Mouse (Mus musculus) midbrain, embryonic 10.5 days (tissue): ENCODE results near the gene Coq10a. TPM values are rescaled to one million over a fixed set of nuclear protein-coding genes. Genes with fewer than 3 reads are reported as not detected.

Experiments
- DNase-seq: peaks from one replicate; pipeline ENCODE4 v3.0.0-alpha.2; 2017; ENCODE audit warnings: low spot score
- H3K27ac ChIP-seq: fragments of 300-500 bp; sonication (generic); replicated peaks from 2 replicates; pipeline ENCODE4 v1.5.1; 2016; ENCODE audit warnings: mild to moderate bottlenecking
- H3K27me3 ChIP-seq: fragments of 300-500 bp; sonication (generic); 2 replicates; pipeline ENCODE4 v1.6.1; 2016; ENCODE audit warnings: low read depth, mild to moderate bottlenecking; ENCODE audit not compliant: poor library complexity, severe bottlenecking
- H3K36me3 ChIP-seq: fragments of 300-500 bp; sonication (generic); 2 replicates; pipeline ENCODE4 v1.6.1; 2016; ENCODE audit warnings: mild to moderate bottlenecking, moderate library complexity
- H3K4me1 ChIP-seq: fragments of 300-500 bp; sonication (generic); 2 replicates; pipeline ENCODE4 v1.6.1; 2016
- H3K4me3 ChIP-seq: fragments of 300-500 bp; sonication (generic); 2 replicates; pipeline ENCODE4 v1.5.1; 2016; ENCODE audit warnings: mild to moderate bottlenecking, moderate library complexity
- H3K9me3 ChIP-seq: fragments of 300-500 bp; sonication (generic); replicated peaks from 2 replicates; pipeline ENCODE4 v1.6.1; 2016; ENCODE audit warnings: mild to moderate bottlenecking
- WGBS: fragments of 180-500 bp; shearing (Covaris S2); methylation state at CpG from one replicate; pipeline ENCODE4 v1.1.7; 2016; 5-methylcytosine and 5-hydroxymethylcytosine counted together
- polyA plus RNA-seq: library from polyadenylated mRNA; unstranded; fragments of >200 nt; fragmentation: Nextera tagmentation; extraction: Ambion mirVana; gene quantifications from 2 replicates; pipeline ENCODE4 v1.2.1, GENCODE M21; 2016

Coq10a gene
- polyA plus RNA-seq, 1 experiment from 2014 or later: 13.2 TPM

DNA sequence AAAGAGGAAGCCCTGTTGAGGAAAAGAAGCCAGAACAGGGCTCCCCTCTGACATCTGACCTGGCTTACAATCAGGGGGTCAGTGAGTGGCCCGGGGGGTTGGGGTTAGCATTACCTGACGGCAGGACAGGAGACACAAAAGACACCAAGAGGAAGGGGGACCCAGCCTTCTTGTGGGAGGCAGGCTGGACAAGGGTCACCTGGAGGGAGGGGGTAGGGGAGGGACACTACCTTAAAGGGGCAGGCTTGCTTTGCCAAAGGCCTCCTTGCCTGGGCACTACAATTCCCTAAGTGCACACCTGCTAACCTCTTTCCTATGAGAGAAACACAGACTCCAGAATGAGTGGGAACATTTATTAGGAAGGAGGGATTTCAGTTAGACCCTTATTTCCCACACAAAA is 32.3 kb upstream of the Coq10a start, which contains the start of gene Slc39a5:
Gene Slc39a5 (minus strand): TSS at position 174 of the 400 bp plus-strand sequence.
- no peaks in the 10 kb centered on the region for H3K9me3 ChIP-seq
- H3K27ac ChIP-seq: no peak within 1 kb of the TSS; the same call in 1 of the 2 replicates
- peaks cover 33% of the 10 kb centered on the region for H3K4me1 ChIP-seq
- H3K36me3 ChIP-seq: peaks cover 62% of the 10 kb centered on the region
- no peaks in the 10 kb centered on the region for H3K27me3 ChIP-seq
- WGBS: 14% methylated on average over 2 of the region's 2 CpGs
- no peak for DNase-seq
- peak within 1 kb of the TSS; percentile 11; the same call in 1 of the 2 replicates for H3K4me3 ChIP-seq

DNA sequence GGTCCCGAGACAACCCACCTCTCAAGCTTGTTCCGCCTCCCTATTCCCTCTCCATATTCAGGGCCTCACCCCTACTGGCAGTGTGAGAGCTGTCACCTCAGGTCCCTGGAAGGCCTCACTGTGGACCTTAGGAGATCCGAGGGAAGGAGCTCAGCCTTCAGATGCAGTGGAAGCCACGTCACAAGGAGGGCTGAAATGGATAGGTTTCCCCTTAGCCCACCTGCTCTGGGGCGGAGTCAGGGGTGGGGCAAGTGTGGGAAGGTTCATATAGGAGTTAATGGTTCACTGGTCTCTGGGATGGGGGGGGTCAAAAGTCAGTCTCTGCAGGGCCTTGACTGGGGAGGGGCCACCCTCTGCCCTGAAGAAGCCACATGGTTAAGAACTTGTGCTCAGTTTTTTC is 31.5 kb upstream of the Coq10a start:
- no peak overlapping the region for H3K27ac ChIP-seq
- no peaks in the 10 kb centered on the region for H3K27me3 ChIP-seq
- H3K4me1 ChIP-seq: peaks cover 39% of the 10 kb centered on the region
- peaks cover 62% of the 10 kb centered on the region for H3K36me3 ChIP-seq
- DNase-seq: no peak
- WGBS: 30% methylated on average over 5 of the region's 5 CpGs
- H3K4me3 ChIP-seq: no peak overlapping the region
- no peaks in the 10 kb centered on the region for H3K9me3 ChIP-seq

DNA sequence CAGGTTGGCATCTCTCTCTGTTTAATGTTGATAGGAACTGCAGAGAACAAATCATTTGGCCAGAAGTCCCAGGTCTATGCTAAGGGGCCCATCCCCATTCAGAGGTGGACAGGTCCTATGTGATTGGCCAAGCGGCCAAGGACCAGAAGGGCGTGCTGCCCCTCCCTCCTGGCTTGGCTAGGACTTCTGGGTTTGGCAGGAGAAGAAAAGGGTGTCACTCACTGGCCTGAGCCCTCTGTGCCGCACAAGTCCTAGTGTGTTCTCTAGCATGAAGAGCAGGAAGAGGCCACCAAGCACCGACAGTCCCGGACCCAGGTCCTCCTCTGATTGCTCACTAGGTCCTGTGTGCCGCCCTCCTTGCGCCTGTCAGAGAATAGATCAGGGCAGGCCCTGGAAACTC is 28.7 kb upstream of the Coq10a start:
- H3K36me3 ChIP-seq: peaks cover 70% of the 10 kb centered on the region
- no peak for DNase-seq
- H3K27ac ChIP-seq: peak overlapping the region; percentile 67
- no peaks in the 10 kb centered on the region for H3K9me3 ChIP-seq
- no peak overlapping the region for H3K4me3 ChIP-seq
- 68% methylated on average over 7 of the region's 7 CpGs for WGBS
- H3K27me3 ChIP-seq: no peaks in the 10 kb centered on the region
- peaks cover 51% of the 10 kb centered on the region for H3K4me1 ChIP-seq

DNA sequence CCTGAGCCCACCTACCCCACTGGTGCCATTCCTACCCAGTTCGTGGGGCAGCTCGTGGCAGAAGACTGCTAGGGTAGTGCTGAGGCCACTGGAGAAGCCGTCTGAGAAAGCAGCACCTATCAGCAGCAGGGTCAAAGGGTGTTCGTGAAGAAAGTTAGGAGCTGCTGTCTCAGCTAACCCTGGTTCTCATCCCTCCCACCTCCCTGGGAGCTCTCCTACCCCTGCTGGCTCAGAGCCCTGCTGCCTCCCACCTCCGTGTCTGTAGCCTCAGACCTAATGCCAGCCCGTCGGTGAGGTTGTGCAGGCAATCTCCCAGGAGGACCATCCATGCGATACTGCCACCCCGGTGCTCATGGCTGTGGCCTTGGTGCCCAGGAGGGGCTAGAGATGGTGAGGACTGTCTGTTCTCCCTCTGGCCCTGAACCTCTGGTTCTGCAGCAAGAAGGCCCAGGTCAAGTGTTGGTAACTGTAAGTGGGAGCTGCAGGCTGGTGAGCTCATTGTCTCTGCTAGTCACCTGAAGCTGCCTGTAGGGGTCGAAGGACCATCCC is 28.0 kb upstream of the Coq10a start:
- H3K9me3 ChIP-seq: no peaks in the 10 kb centered on the region
- DNase-seq: no peak
- H3K27ac ChIP-seq: no peak overlapping the region
- peaks cover 70% of the 10 kb centered on the region for H3K36me3 ChIP-seq
- 69% methylated on average over 10 of the region's 10 CpGs for WGBS
- H3K4me3 ChIP-seq: no peak overlapping the region
- H3K4me1 ChIP-seq: peaks cover 51% of the 10 kb centered on the region
- no peaks in the 10 kb centered on the region for H3K27me3 ChIP-seq

DNA sequence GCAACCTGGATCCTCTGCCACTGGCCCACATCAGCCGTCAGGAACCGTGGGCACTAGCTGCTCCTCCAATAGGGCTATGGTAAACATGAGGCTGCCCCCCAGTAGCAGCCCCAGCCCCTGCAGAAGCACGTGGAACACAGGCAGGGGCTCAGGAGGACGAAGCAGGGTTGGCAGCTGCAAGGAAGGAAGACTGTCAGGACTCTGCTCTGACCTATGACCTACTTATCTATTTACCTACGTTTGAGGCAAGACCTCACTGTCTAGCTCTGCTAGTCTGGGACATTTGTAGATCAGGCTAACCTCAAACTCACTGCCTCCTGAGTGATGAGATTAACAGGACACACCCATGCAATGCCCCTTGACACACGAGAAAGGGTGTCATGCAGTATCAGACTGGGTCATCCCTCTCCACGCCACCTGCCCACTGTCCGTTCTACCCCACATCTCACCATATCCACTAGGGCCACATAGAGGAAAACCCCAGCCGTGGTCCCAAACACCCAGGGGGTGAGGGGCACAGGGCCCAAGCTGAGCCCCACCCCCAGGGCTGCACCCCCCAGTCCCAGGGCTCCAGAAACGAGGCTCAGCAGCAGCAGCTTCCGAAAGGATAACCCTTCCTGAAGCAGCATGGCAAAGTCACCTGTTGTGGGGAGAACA is 27.3 kb upstream of the Coq10a start:
- Histone ChIP-seq H3K4me1 (peaks cover 46% of the 10 kb centered on the region), H3K4me3 (no peak overlapping the region), H3K27ac (no peak overlapping the region), H3K27me3 (no peaks in the 10 kb centered on the region), H3K36me3 (peaks cover 70% of the 10 kb centered on the region), H3K9me3 (no peaks in the 10 kb centered on the region)
- 78% methylated on average over 11 of the region's 11 CpGs for WGBS
- DNase-seq: no peak

DNA sequence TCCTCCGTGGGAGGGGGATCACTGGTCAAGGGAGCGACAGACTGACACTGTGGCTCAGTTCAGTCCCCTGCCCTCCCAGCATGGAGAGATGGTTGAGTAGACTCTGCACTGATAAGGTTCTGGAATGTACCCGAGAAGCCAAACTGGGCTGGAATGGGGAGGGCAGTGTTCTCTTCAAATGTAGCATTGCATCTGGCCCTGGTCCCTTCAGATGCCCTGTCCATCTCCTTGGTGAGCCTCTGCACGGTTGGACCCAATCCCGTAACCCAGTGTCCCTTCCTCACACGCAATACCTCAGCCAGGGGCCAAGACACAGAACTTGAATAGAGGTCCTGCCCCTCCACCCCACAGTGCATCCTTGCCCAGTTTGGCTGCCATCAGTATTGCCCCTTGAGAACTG is 23.1 kb upstream of the Coq10a start:
- WGBS: 84% methylated on average over 6 of the region's 6 CpGs
- H3K27ac ChIP-seq: no peak overlapping the region
- H3K4me1 ChIP-seq: peaks cover 23% of the 10 kb centered on the region
- H3K27me3 ChIP-seq: no peaks in the 10 kb centered on the region
- no peak for DNase-seq
- peaks cover 100% of the 10 kb centered on the region for H3K36me3 ChIP-seq
- no peak overlapping the region for H3K4me3 ChIP-seq
- H3K9me3 ChIP-seq: no peaks in the 10 kb centered on the region

DNA sequence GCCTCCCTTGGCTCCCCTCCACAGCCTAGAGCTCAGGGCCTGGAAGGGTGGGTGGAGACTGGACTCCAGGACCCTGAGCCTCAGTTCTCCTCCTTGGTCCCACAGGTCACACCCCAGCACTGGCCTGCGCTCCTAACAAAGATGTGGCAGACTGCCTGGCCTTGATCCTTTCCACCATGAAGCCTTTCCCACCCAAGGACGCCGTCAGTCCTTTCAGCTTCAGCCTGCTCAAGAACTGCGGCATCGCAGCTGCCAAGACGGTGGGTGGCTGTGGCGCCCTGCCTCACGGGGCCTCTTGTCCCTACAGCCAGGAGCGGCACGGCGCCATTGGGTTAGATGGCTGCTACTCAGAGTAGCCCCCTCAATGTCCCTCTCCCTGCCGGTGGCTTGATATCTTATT is 21.6 kb upstream of the Coq10a start:
- Histone ChIP-seq H3K4me1 (peaks cover 12% of the 10 kb centered on the region), H3K27me3 (no peaks in the 10 kb centered on the region), H3K9me3 (no peaks in the 10 kb centered on the region), H3K4me3 (no peak overlapping the region), H3K36me3 (peaks cover 100% of the 10 kb centered on the region), H3K27ac (no peak overlapping the region)
- WGBS: 93% methylated on average over 12 of the region's 12 CpGs
- DNase-seq: no peak

DNA sequence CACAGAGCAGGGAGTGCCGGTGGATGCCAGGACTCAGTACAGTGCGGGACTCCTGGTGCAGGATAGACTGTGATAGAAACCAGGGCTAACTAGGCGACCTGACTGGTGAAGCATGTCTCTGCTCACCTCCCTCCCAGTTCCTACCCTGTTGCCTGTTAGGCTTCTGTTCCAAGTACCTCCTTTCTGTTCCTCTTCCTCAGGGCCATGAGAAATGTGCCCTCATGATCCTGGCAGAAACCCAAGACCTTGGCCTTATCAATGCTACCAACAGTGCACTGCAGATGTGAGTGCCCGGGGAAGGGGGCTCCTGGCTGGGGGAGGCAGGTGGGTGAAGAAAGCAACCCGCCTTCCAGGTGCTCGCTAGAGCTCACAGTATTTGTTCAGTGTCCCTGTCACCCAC is 20.8 kb upstream of the Coq10a start:
- WGBS: 84% methylated on average over 6 of the region's 6 CpGs
- Histone ChIP-seq H3K36me3 (peaks cover 100% of the 10 kb centered on the region), H3K9me3 (no peaks in the 10 kb centered on the region), H3K27me3 (no peaks in the 10 kb centered on the region), H3K4me1 (peaks cover 9% of the 10 kb centered on the region), H3K27ac (no peak overlapping the region), H3K4me3 (no peak overlapping the region)
- DNase-seq: no peak

DNA sequence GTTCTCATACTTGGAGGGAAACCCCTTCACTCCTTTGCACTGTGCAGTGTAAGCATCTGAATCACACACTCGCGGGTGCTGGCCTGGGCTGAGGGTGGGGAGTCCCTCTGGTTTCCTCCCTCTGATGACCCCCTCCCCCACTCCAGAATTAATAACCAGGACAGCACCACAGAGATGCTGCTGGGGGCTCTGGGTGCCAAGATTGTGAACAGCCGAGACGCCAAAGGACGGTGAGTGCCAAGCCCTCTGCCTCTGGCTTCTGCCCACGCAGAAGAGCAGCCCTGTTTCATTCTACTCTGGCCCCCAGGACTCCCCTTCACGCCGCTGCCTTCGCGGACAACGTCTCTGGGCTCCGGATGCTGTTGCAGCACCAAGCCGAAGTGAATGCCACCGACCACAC is 20.1 kb upstream of the Coq10a start:
- H3K27me3 ChIP-seq: no peaks in the 10 kb centered on the region
- H3K36me3 ChIP-seq: peaks cover 100% of the 10 kb centered on the region
- no peak overlapping the region for H3K4me3 ChIP-seq
- H3K4me1 ChIP-seq: peaks cover 8% of the 10 kb centered on the region
- no peaks in the 10 kb centered on the region for H3K9me3 ChIP-seq
- DNase-seq: no peak
- WGBS: 91% methylated on average over 14 of the region's 14 CpGs
- H3K27ac ChIP-seq: no peak overlapping the region

DNA sequence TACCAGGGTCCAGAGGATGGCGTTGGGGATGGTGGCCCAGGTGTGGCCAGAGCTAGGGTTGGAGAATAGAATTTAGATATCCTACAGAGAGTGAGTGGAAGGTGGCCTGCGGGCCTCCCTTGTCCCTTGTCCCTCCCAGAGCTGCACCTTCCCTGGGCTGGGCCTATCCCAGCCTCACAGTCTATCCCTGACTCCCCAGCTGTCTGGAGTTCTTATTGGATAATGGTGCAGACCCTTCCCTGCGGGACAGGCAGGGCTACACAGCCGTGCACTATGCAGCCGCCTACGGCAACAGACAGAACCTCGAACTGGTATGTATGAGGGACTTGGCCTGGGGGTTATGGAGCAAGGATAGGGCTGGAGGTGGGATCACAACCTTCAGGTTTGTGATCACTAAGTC is 17.1 kb upstream of the Coq10a start:
- Histone ChIP-seq H3K36me3 (peaks cover 100% of the 10 kb centered on the region), H3K9me3 (no peaks in the 10 kb centered on the region), H3K27ac (no peak overlapping the region), H3K4me3 (no peak overlapping the region), H3K4me1 (no peaks in the 10 kb centered on the region), H3K27me3 (no peaks in the 10 kb centered on the region)
- no peak for DNase-seq
- 92% methylated on average over 7 of the region's 7 CpGs for WGBS

DNA sequence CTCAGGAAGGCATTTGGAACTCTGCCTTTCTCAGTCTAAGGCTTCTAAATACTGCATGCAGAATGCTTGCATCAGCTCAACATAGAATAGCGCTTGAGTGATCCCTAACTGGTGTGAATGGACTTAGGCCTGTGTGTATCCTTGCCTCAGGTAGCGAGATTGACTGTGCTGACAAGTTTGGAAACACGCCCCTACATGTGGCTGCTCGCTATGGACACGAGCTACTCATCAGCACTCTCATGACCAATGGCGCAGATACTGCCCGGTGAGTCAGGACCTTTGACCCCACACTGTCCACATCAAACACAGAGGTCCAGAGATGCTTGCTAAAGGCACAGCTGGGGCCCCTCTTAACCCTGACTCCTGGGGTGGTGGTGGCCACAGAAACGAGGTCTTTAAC is 13.7 kb upstream of the Coq10a start:
- Histone ChIP-seq H3K4me3 (0 out of 2 replicates have a peak overlapping the region, but pooled peaks have one; percentile 7), H3K27ac (no peak overlapping the region), H3K9me3 (no peaks in the 10 kb centered on the region), H3K4me1 (peaks cover 19% of the 10 kb centered on the region), H3K36me3 (peaks cover 97% of the 10 kb centered on the region), H3K27me3 (no peaks in the 10 kb centered on the region)
- 87% methylated on average over 8 of the region's 8 CpGs for WGBS
- DNase-seq: no peak

DNA sequence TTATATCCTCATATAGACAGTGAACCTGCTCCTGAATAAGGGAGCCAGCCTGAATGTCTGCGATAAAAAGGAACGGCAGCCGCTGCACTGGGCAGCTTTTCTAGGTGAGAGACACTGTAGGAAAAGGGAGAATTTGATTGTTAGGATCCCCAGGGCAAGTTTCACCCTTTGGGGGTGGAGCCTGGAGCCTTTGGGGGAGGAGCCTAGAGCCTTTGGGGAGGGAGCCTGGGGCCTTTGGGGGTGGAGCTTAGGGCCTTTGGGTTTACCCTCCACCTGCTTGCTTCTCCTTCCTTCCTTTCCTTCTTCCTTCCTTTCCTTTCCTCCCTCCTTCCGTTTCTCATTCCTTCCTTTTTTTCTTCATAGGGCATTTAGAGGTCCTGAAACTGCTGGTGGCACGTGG is 11.8 kb upstream of the Coq10a start:
- peaks cover 78% of the 10 kb centered on the region for H3K36me3 ChIP-seq
- no peak overlapping the region for H3K27ac ChIP-seq
- DNase-seq: no peak
- H3K4me3 ChIP-seq: 0 out of 2 replicates have a peak overlapping the region, but pooled peaks have one; percentile 9
- WGBS: 89% methylated on average over 5 of the region's 5 CpGs
- H3K4me1 ChIP-seq: peaks cover 30% of the 10 kb centered on the region
- H3K27me3 ChIP-seq: no peaks in the 10 kb centered on the region
- no peaks in the 10 kb centered on the region for H3K9me3 ChIP-seq

DNA sequence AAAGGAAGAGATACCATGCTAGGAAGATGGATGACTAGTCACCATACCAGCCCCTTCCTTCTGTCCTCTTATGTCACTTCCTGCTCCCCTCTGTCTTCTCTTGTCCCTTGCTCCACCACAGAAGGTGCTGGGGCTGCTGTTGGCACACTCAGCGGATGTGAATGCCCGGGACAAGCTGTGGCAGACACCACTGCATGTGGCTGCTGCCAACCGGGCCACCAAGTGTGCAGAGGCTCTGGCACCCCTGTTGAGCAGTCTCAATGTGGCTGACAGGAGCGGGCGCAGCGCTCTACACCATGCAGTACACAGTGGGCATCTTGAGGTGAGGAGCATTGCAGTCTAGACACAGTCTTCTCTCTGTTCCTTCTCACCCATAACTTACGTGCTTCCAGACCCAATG is 10.5 kb upstream of the Coq10a start:
- Histone ChIP-seq H3K9me3 (no peaks in the 10 kb centered on the region), H3K27me3 (no peaks in the 10 kb centered on the region), H3K36me3 (peaks cover 65% of the 10 kb centered on the region), H3K4me3 (peak overlapping the region; percentile 31; the same call in 1 of the 2 replicates), H3K27ac (no peak overlapping the region), H3K4me1 (peaks cover 30% of the 10 kb centered on the region)
- 96% methylated on average over 7 of the region's 7 CpGs for WGBS
- no peak for DNase-seq
